Mouse (Mus musculus) forebrain, embryonic 14.5 days (tissue): ENCODE data around the gene Rad21l. TPM values are rescaled to one million over a fixed set of nuclear protein-coding genes. Genes with fewer than 3 reads are reported as not detected.

Source experiments
- ATAC-seq: fragments of 200-750 bp; cut with Nextera tagmentation; 2 replicates; pipeline ENCODE4 v1.8.0; 2017; ENCODE audit warnings: mild to moderate bottlenecking, moderate library complexity
- DNase-seq: peaks from one replicate; pipeline ENCODE4 v3.0.0-alpha.2; 2015; ENCODE audit warnings: low spot score
- H3K27ac ChIP-seq: fragments of 300-500 bp; sonication (generic); 2 replicates; pipeline ENCODE4 v1.5.1; 2014; ENCODE audit warnings: low read depth, mild to moderate bottlenecking, control low read depth, low read length, moderate library complexity
- H3K27me3 ChIP-seq: fragments of 300-500 bp; sonication (generic); replicated peaks from 2 replicates; pipeline ENCODE4 v1.6.1; 2014; ENCODE audit warnings: low read length, control low read depth, mixed read lengths; ENCODE audit not compliant: control insufficient read depth, insufficient read depth
- H3K36me3 ChIP-seq: fragments of 300-500 bp; sonication (generic); 2 replicates; pipeline ENCODE4 v1.6.1; 2014; ENCODE audit warnings: low read length, control low read depth; ENCODE audit not compliant: control insufficient read depth, insufficient read depth
- H3K4me1 ChIP-seq: fragments of 300-500 bp; sonication (generic); 2 replicates; pipeline ENCODE4 v1.6.1; 2014; ENCODE audit warnings: antibody characterized with exemption, low read length, control low read depth; ENCODE audit not compliant: control insufficient read depth, insufficient read depth
- H3K4me2 ChIP-seq: fragments of 300-500 bp; sonication (generic); 2 replicates; pipeline ENCODE4 v1.6.1; 2014; ENCODE audit warnings: mild to moderate bottlenecking, control low read depth, low read length
- H3K4me3 ChIP-seq: fragments of 300-500 bp; sonication (generic); 2 replicates; pipeline ENCODE4 v1.5.1; 2014; ENCODE audit warnings: low read depth, low read length, control low read depth
- H3K9ac ChIP-seq: fragments of 300-500 bp; sonication (generic); 2 replicates; pipeline ENCODE4 v1.6.1; 2014; ENCODE audit warnings: mild to moderate bottlenecking, low read length, control low read depth, moderate library complexity
- H3K9me3 ChIP-seq: fragments of 300-500 bp; sonication (generic); replicated peaks from 2 replicates; pipeline ENCODE4 v1.6.1; 2016; ENCODE audit warnings: low read length, control low read depth, mixed read lengths; ENCODE audit not compliant: control insufficient read depth
- WGBS: fragments of 180-500 bp; shearing (Covaris S2); extraction: QIAGEN DNeasy Blood & Tissue Kit; methylation state at CpG from one replicate; pipeline ENCODE4 v1.1.7; 2014; 5-methylcytosine and 5-hydroxymethylcytosine counted together
- polyA plus RNA-seq: library from polyadenylated mRNA; unstranded; fragments of >200 nt; fragmentation: Nextera tagmentation; extraction: Ambion mirVana; gene quantifications from 2 replicates; pipeline ENCODE4 v1.2.1, GENCODE M21; 2014

Rad21l gene
- polyA plus RNA-seq, result 0.17 TPM in 1 of 2 replicates, not detected in the other

GRCm38 (mm10) chr2:151668433-151668832, at the start of gene Rad21l:
Gene Rad21l (minus strand): TSS chr2:151668533.
- Histone ChIP-seq H3K9ac (no peak within 1 kb of the TSS), H3K27me3 (no peaks in the 10 kb centered on the region), H3K36me3 (no peaks in the 10 kb centered on the region), H3K4me3 (no peak within 1 kb of the TSS), H3K27ac (no peak within 1 kb of the TSS), H3K9me3 (no peaks in the 10 kb centered on the region), H3K4me1 (no peaks in the 10 kb centered on the region), H3K4me2 (no peak within 1 kb of the TSS)
- WGBS, result 83% methylated on average over 3 of the region's 3 CpGs
- DNase-seq (no peak), ATAC-seq (no peak)

- H3K27me3 ChIP-seq, result no peaks in the 10 kb centered on the region
- 96% methylated on average over 2 of the region's 2 CpGs for WGBS
- H3K27ac ChIP-seq, result no peak overlapping the region
- no peak for ATAC-seq
- no peak overlapping the region for H3K4me2 ChIP-seq
- DNase-seq, result no peak
- H3K4me1 ChIP-seq, result no peaks in the 10 kb centered on the region
- H3K4me3 ChIP-seq, result no peak overlapping the region
- H3K9me3 ChIP-seq, result no peaks in the 10 kb centered on the region
- no peak overlapping the region for H3K9ac ChIP-seq
- peaks cover 70% of the 10 kb centered on the region for H3K36me3 ChIP-seq
These were observed 48.2 kb upstream of the Rad21l start for GRCm38 (mm10) chr2:151716318-151717055.

GRCm38 (mm10) chr2:151715526-151715925, 47.2 kb upstream of the Rad21l start:
- no peak overlapping the region for H3K4me2 ChIP-seq
- H3K4me1 ChIP-seq, result no peaks in the 10 kb centered on the region
- DNase-seq (no peak), ATAC-seq (no peak)
- no peak overlapping the region for H3K9ac ChIP-seq
- H3K27me3 ChIP-seq, result no peaks in the 10 kb centered on the region
- H3K4me3 ChIP-seq, result no peak overlapping the region
- 95% methylated on average over 4 of the region's 4 CpGs for WGBS
- H3K27ac ChIP-seq, result no peak overlapping the region
- peaks cover 65% of the 10 kb centered on the region for H3K36me3 ChIP-seq
- H3K9me3 ChIP-seq, result no peaks in the 10 kb centered on the region

- no peak for DNase-seq
- Histone ChIP-seq H3K27ac (no peak overlapping the region), H3K9ac (no peak overlapping the region), H3K27me3 (no peaks in the 10 kb centered on the region), H3K4me2 (no peak overlapping the region), H3K9me3 (no peaks in the 10 kb centered on the region), H3K4me1 (no peaks in the 10 kb centered on the region), H3K36me3 (peaks cover 46% of the 10 kb centered on the region), H3K4me3 (no peak overlapping the region)
- ATAC-seq, result no peak
- 37% methylated on average over 3 of the region's 3 CpGs for WGBS
These were observed 44.3 kb upstream of the Rad21l start for GRCm38 (mm10) chr2:151712647-151713046.

- Histone ChIP-seq H3K36me3 (peaks cover 14% of the 10 kb centered on the region), H3K9ac (peak overlapping the region; percentile 95), H3K4me2 (peak overlapping the region; percentile 88), H3K27me3 (no peaks in the 10 kb centered on the region), H3K9me3 (no peaks in the 10 kb centered on the region), H3K27ac (peak overlapping the region; percentile 52; the same call in 1 of the 2 replicates), H3K4me3 (peak overlapping the region; percentile 75), H3K4me1 (peaks cover 10% of the 10 kb centered on the region)
- ATAC-seq (peak; percentile 57; the same call in 1 of the 2 replicates), DNase-seq (peak; percentile 52)
- WGBS, result 1% methylated on average over 17 of the region's 17 CpGs
These were observed 34.5 kb upstream of the Rad21l start for GRCm38 (mm10) chr2:151702851-151703190.

GRCm38 (mm10) chr2:151702146-151702850, 34.0 kb upstream of the Rad21l start:
- peaks cover 12% of the 10 kb centered on the region for H3K36me3 ChIP-seq
- peak; percentile 92 for ATAC-seq

GRCm38 (mm10) chr2:151701231-151702145, 33.2 kb upstream of the Rad21l start, which contains the start of gene Tmem74b:
Gene Tmem74b (plus strand): TSS chr2:151702008.
- Histone ChIP-seq H3K27me3 (no peaks in the 10 kb centered on the region), H3K9ac (peak within 1 kb of the TSS; percentile 95), H3K4me2 (peak within 1 kb of the TSS; percentile 88), H3K36me3 (peaks cover 4% of the 10 kb centered on the region; the same call in 1 of the 2 replicates), H3K9me3 (no peaks in the 10 kb centered on the region), H3K4me1 (peaks cover 10% of the 10 kb centered on the region), H3K4me3 (peak within 1 kb of the TSS; percentile 75), H3K27ac (peak within 1 kb of the TSS; percentile 52; the same call in 1 of the 2 replicates)
- WGBS, result 4% methylated on average over 23 of the region's 25 CpGs
- DNase-seq (peak; percentile 2), ATAC-seq (no peak; the same call in 1 of the 2 replicates)

More at GRCm38 (mm10) chr2:151702146-151702850, 34.0 kb upstream of the Rad21l start:
- H3K4me1 ChIP-seq, result peaks cover 10% of the 10 kb centered on the region
- peak overlapping the region; percentile 75 for H3K4me3 ChIP-seq
- peak overlapping the region; percentile 52; the same call in 1 of the 2 replicates for H3K27ac ChIP-seq
- H3K27me3 ChIP-seq, result no peaks in the 10 kb centered on the region
- H3K9ac ChIP-seq, result peak overlapping the region; percentile 95
- no peaks in the 10 kb centered on the region for H3K9me3 ChIP-seq
- peak overlapping the region; percentile 88 for H3K4me2 ChIP-seq
- under 1% methylated on average over 67 of the region's 97 CpGs for WGBS
- DNase-seq, result peak; percentile 75

GRCm38 (mm10) chr2:151682976-151683375, 14.6 kb upstream of the Rad21l start:
- DNase-seq (no peak), ATAC-seq (no peak)
- H3K4me3 ChIP-seq, result no peak overlapping the region
- H3K27me3 ChIP-seq, result no peaks in the 10 kb centered on the region
- no peaks in the 10 kb centered on the region for H3K36me3 ChIP-seq
- H3K9ac ChIP-seq, result no peak overlapping the region
- WGBS, result 90% methylated on average over 4 of the region's 4 CpGs
- no peaks in the 10 kb centered on the region for H3K9me3 ChIP-seq
- no peak overlapping the region for H3K27ac ChIP-seq
- no peak overlapping the region for H3K4me2 ChIP-seq
- no peaks in the 10 kb centered on the region for H3K4me1 ChIP-seq
